In the genomic region with DNA sequence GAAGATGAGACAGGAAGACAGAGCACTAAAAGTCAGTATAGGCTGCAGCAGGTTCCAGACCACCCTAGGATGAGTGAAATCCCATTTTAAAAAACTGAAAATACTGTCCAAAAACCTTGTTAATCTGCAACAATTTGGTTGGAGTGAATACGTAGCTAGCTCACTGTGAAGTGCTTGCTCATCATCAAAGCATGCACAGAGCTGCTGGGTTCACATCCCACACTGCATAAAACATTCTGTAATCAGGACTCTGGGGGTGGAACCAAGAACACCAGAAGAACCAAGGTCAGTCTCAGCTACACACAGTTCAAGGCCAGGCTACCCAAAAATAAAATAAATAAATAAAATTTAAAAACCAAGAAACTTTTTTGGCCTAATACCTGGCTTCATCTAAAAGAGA, we compare ENCODE assay signal across 9 mouse cellular contexts. TPM values are rescaled to one million over a fixed set of nuclear protein-coding genes. Genes with fewer than 3 reads are reported as not detected.
DNase-seq lines count a peak whose midpoint lies in the region; ATAC-seq and TF ChIP-seq lines count a peak whose summit lies in the region.
"Had no signal": no experiment of that assay in that cellular context is flagged by ENCODE, and none has a peak within 500 bp of the region (broad histone marks: within the 10 kb centered on the region; RNA-seq: fewer than 3 reads in every experiment).

No protein-coding gene starts in this region.

- no peaks in the 10 kb centered on the region for H3K27me3 ChIP-seq in midbrain, embryonic 14.5 days (ENCODE audit: control insufficient read depth, insufficient read depth, low read length)

- peak overlapping the region; percentile 52 for H3K27ac ChIP-seq in layer of hippocampus, adult 2 months
- H3K27ac ChIP-seq in midbrain, embryonic 14.5 days (replicated peaks; ENCODE audit: low read depth, low read length), result no peak overlapping the region

- no peak overlapping the region for H3K9ac ChIP-seq in midbrain, embryonic 14.5 days (replicated peaks; ENCODE audit: low read length)

- no peak overlapping the region; the same call in 1 of the 2 replicates for H3K4me3 ChIP-seq in layer of hippocampus, adult 2 months
- 0 out of 2 replicates have a peak overlapping the region, but pooled peaks have one; percentile 7 for H3K4me3 ChIP-seq in midbrain, embryonic 14.5 days (replicated peaks; ENCODE audit: low read depth, low read length)

- no peak for ATAC-seq in midbrain, embryonic 14.5 days (ENCODE audit: low FRiP score, low TSS enrichment)
- ATAC-seq in megakaryocyte progenitor cell, adult 5-6 weeks (replicated peaks; ENCODE audit: poor library complexity), result no peak
- ATAC-seq: intestine, postnatal 0 days had no signal

- H3K36me3 ChIP-seq in midbrain, embryonic 14.5 days (ENCODE audit: control insufficient read depth, insufficient read depth, low read length), result no peaks in the 10 kb centered on the region

- WGBS in midbrain, embryonic 14.5 days, result 33% methylated on average over 1 of the region's 1 CpGs

- H3K4me1 ChIP-seq in midbrain, embryonic 14.5 days (ENCODE audit: control insufficient read depth, insufficient read depth, low read length), result peaks cover 17% of the 10 kb centered on the region

- no peaks in the 10 kb centered on the region for H3K9me3 ChIP-seq in midbrain, embryonic 14.5 days (ENCODE audit: control insufficient read depth, low read length)

- TF ChIP-seq CTCF in layer of hippocampus, adult 2 months (conservative IDR thresholded peaks at IDR 0.05), result no peak

- peak overlapping the region; percentile 41 for H3K4me2 ChIP-seq in midbrain, embryonic 14.5 days (ENCODE audit: low read length)

- DNase-seq in cerebellum, adult 9-10 months, result peak; percentile 22
- no peak for DNase-seq in cerebellum, adult 8-10 months
- DNase-seq in layer of hippocampus, adult 2 months (ENCODE audit: low spot score in 2 of 2), result no peak
- DNase-seq in layer of hippocampus, postnatal 10 days (ENCODE audit: low spot score in 2 of 2), result no peak
- DNase-seq in brain, adult 2 months (ENCODE audit: low read depth, low spot score), result peak; percentile 46
- DNase-seq in midbrain, embryonic 14.5 days, result no peak
- no peak for DNase-seq in thymus, adult 18-20 months

RNA-seq across cellular contexts. Expression of gene Phip, which starts 3.9 kb away (rescaled TPM):
- total RNA-seq in layer of hippocampus, adult 2 months (2021), result 10 to 100 TPM; 72.4 to 82.1 TPM
- 10 to 100 TPM; 57.0 to 64.1 TPM for total RNA-seq in layer of hippocampus, postnatal 10 days (2021)
- 92.3 and 122 TPM in 2 replicates for polyA plus RNA-seq in midbrain, embryonic 14.5 days (2014; fragmentation: Nextera tagmentation; extraction: Ambion mirVana)
- total RNA-seq in megakaryocyte progenitor cell, adult 5-6 weeks (2015), result 100 and 117 TPM in 2 replicates
- 88.0 and 140 TPM in 2 replicates for total RNA-seq in megakaryocyte progenitor cell, adult 5-6 weeks (2017)

Comparison
In these comparisons a context has a peak if more than half of its experiments do, and no peak if none do; other contexts are left out.
1. DNase-seq: peak in cerebellum, adult 9-10 months (single experiment) and brain, adult 2 months (single experiment); none in cerebellum, adult 8-10 months (single experiment), layer of hippocampus, adult 2 months (0 of 2), layer of hippocampus, postnatal 10 days (0 of 2), midbrain, embryonic 14.5 days (single experiment) and thymus, adult 18-20 months (0 of 2).